Mouse (Mus musculus) midbrain, embryonic 14.5 days (tissue): Measurements from ENCODE around the gene Rab43. TPM values are rescaled to one million over a fixed set of nuclear protein-coding genes. Genes with fewer than 3 reads are reported as not detected.
A peak's percentile ranks its signal among the peaks of the same experiment; 100 is the strongest.
"Not testable (repeated sequence)": the region's sequence is repeated elsewhere in the genome, so short reads cannot be mapped to it uniquely, and the experiment has no call there.

ENCODE experiments used
- ATAC-seq: fragments of 200-750 bp; cut with Nextera tagmentation; 2 replicates; pipeline ENCODE4 v1.8.0; 2017; ENCODE audit warnings: moderate number of reproducible peaks, moderate library complexity; ENCODE audit not compliant: low FRiP score, low TSS enrichment
- DNase-seq: peaks from one replicate; pipeline ENCODE4 v3.0.0-alpha.2; 2015
- H3K27ac ChIP-seq: fragments of 300-500 bp; sonication (generic); replicated peaks from 2 replicates; pipeline ENCODE4 v1.5.1; 2014; ENCODE audit warnings: mild to moderate bottlenecking, low read depth, low read length, moderate library complexity
- H3K27me3 ChIP-seq: fragments of 300-500 bp; sonication (generic); 2 replicates; pipeline ENCODE4 v1.6.1; 2014; ENCODE audit warnings: low read length, control low read depth, mixed read lengths; ENCODE audit not compliant: control insufficient read depth, insufficient read depth
- H3K36me3 ChIP-seq: fragments of 300-500 bp; sonication (generic); 2 replicates; pipeline ENCODE4 v1.6.1; 2014; ENCODE audit warnings: low read length, control low read depth; ENCODE audit not compliant: control insufficient read depth, insufficient read depth
- H3K4me1 ChIP-seq: fragments of 300-500 bp; sonication (generic); 2 replicates; pipeline ENCODE4 v1.6.1; 2014; ENCODE audit warnings: mild to moderate bottlenecking, antibody characterized with exemption, low read length, control low read depth; ENCODE audit not compliant: control insufficient read depth, insufficient read depth
- H3K4me2 ChIP-seq: fragments of 300-500 bp; sonication (generic); 2 replicates; pipeline ENCODE4 v1.6.1; 2014; ENCODE audit warnings: mild to moderate bottlenecking, low read length, moderate library complexity
- H3K4me3 ChIP-seq: fragments of 300-500 bp; sonication (generic); replicated peaks from 2 replicates; pipeline ENCODE4 v1.5.1; 2014; ENCODE audit warnings: low read depth, low read length
- H3K9ac ChIP-seq: fragments of 300-500 bp; sonication (generic); replicated peaks from 2 replicates; pipeline ENCODE4 v1.6.1; 2014; ENCODE audit warnings: mild to moderate bottlenecking, low read length, moderate library complexity
- H3K9me3 ChIP-seq: fragments of 300-500 bp; sonication (generic); 2 replicates; pipeline ENCODE4 v1.6.1; 2016; ENCODE audit warnings: low read length, control low read depth, mixed read lengths; ENCODE audit not compliant: control insufficient read depth
- WGBS: fragments of 180-500 bp; shearing (Covaris S2); extraction: QIAGEN DNeasy Blood & Tissue Kit; methylation state at CpG from one replicate; pipeline ENCODE4 v1.1.7; 2014; 5-methylcytosine and 5-hydroxymethylcytosine counted together
- polyA plus RNA-seq: library from polyadenylated mRNA; unstranded; fragments of >200 nt; fragmentation: Nextera tagmentation; extraction: Ambion mirVana; gene quantifications from 2 replicates; pipeline ENCODE4 v1.2.1, GENCODE M21; 2014

Rab43 gene
- polyA plus RNA-seq, 1 experiment from 2014 or later: 9.2 TPM

DNA sequence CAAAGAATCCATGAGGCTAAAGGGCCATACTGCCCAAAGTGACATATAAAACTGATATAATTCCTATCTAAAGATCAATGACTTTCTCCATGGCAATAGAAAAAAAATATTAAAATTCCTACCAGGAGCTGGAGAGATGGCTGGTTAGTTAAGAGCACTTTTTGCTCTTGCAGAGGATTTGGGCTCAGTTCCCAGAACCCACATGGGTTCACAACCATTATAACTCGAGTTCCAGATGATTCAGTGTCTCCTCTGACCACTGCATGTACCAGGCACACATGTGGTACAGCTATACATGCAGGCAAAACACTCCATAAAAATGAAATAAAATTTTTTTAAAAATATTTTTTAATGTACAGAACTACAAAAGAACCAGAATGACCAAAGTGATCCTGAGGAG is 37.5 kb downstream of the Rab43 start:
- Histone ChIP-seq H3K4me2 (no peak overlapping the region), H3K27me3 (no peaks in the 10 kb centered on the region), H3K9me3 (no peaks in the 10 kb centered on the region), H3K9ac (no peak overlapping the region), H3K4me1 (no peaks in the 10 kb centered on the region), H3K4me3 (no peak overlapping the region), H3K36me3 (no peaks in the 10 kb centered on the region), H3K27ac (no peak overlapping the region)
- 44% methylated on average over 1 of the region's 1 CpGs for WGBS
- ATAC-seq: no peak
- DNase-seq: no peak

DNA sequence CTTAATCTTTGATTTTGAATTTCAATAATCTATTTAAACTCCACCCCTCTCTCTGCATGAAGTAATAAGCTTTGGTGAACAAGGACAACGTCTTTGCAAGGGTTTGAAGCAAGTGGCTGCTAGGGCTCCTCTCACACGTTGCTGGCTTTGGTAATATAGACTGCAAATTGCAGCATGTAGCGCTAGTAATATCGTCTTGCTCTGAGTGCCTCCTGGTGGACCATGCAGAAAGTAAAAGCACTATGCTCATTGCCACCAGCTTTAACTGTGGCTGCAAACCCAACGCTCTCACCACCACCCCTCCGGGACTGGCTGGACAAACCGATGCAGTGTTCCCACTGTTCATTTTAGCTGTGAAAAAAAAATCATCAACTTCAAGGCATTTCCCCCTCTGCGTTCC is 41.3 kb downstream of the Rab43 start:
- WGBS: 57% methylated on average over 8 of the region's 8 CpGs
- H3K4me1 ChIP-seq: no peaks in the 10 kb centered on the region

DNA sequence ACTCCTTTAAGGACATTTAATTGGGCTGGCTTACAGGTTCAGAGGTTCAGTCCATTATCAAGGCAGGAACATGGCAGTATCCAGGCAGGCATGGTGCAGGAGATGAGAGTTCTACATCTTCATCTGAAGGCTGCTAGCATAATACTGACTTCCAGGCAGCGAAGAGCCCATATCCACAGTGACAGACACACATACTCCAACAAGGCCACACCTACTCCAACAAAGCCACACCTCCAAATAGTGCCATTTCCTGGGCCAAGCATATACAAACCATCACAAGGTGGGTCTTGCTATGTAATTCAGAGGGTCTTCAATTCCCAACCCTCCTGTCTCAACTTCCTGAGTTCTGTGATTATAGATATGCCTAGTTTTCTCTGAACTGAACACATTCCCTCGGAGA is 47.7 kb downstream of the Rab43 start:
- H3K4me2 ChIP-seq, H3K36me3 ChIP-seq, H3K9ac ChIP-seq, H3K4me1 ChIP-seq, DNase-seq, H3K27me3 ChIP-seq, H3K4me3 ChIP-seq, H3K9me3 ChIP-seq, ATAC-seq, H3K27ac ChIP-seq: not testable (repeated sequence)
- 97% methylated on average over 2 of the region's 2 CpGs for WGBS

More for the DNA sequence above, 41.3 kb downstream of the Rab43 start:
- H3K9ac ChIP-seq: no peak overlapping the region
- H3K36me3 ChIP-seq: no peaks in the 10 kb centered on the region
- H3K4me3 ChIP-seq: no peak overlapping the region
- H3K4me2 ChIP-seq: no peak overlapping the region
- no peaks in the 10 kb centered on the region for H3K9me3 ChIP-seq
- H3K27me3 ChIP-seq: no peaks in the 10 kb centered on the region
- DNase-seq (peak; percentile 46), ATAC-seq (no peak)
- H3K27ac ChIP-seq: no peak overlapping the region

DNA sequence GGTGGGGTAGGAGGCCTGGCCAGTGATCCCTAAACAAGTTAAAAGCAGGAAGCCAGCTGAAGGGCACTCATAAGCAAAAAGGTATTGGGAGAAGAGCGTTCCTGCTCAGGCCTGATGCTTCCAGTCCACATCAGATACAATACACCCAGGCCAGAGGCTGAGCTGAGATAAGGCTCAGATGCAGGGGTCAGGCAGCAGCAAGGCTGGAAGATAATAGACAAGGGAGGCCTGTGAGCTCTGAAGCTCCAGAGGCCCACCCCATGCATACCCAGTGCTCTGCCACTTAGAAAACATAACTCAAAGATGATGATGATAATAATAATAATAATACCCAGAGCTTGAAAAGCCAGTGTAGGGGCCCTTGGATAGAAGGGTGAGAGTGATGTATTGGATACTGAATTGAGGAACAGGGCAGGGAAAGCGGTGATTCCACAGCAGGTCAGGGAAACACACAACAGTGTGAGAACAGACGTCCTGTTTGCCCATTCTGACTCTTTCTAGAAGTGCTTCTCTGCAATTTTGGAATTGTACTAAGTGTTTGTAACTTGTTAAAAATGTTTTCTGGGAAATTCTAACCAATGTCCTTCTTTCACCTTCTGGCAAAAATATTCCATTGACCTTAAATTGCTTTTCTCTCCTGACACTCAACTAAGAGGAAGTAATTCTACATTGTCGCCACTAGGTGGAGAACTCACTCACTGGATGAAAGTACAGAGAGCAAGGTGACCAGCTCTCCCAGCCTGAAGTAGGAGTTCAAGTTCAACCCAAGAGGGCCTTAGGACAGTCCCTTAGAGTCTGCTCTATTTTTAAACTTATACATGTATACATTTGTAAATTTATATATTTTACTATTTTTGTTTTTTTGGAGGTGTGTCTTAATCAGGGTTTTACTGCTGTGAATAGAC is 48.3 kb downstream of the Rab43 start:
- DNase-seq: peak; percentile 46
- H3K27ac ChIP-seq: no peak overlapping the region
- H3K36me3 ChIP-seq: no peaks in the 10 kb centered on the region
- no peak for ATAC-seq
- no peak overlapping the region for H3K9ac ChIP-seq
- 63% methylated on average over 4 of the region's 4 CpGs for WGBS
- H3K9me3 ChIP-seq: no peaks in the 10 kb centered on the region
- no peak overlapping the region for H3K4me3 ChIP-seq
- H3K27me3 ChIP-seq: no peaks in the 10 kb centered on the region
- no peak overlapping the region for H3K4me2 ChIP-seq
- no peaks in the 10 kb centered on the region for H3K4me1 ChIP-seq

DNA sequence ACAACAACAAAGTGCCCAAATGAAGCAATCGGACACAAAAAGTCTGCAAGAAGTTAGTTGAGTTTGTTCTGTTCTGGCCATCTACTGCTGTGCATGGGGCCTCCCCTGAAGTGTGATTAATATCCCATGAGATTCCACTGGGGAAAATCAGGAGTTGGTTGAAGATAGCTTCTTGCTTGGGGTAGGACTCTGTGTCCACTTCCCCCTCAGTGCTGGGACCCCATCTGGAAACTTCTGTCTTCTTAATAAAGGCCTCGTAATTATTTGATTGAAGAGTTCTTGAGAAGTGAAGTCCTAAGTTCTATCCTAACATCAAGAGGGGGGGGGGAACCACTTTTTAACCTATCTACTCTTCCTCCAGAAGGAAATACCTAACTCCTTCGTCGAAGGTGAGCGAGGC is 49.8 kb downstream of the Rab43 start:
- Histone ChIP-seq H3K4me1 (no peaks in the 10 kb centered on the region), H3K4me2 (no peak overlapping the region), H3K4me3 (no peak overlapping the region), H3K27me3 (no peaks in the 10 kb centered on the region), H3K27ac (no peak overlapping the region), H3K9me3 (no peaks in the 10 kb centered on the region), H3K9ac (no peak overlapping the region), H3K36me3 (no peaks in the 10 kb centered on the region)
- ATAC-seq (no peak), DNase-seq (no peak)
- 87% methylated on average over 5 of the region's 5 CpGs for WGBS

DNA sequence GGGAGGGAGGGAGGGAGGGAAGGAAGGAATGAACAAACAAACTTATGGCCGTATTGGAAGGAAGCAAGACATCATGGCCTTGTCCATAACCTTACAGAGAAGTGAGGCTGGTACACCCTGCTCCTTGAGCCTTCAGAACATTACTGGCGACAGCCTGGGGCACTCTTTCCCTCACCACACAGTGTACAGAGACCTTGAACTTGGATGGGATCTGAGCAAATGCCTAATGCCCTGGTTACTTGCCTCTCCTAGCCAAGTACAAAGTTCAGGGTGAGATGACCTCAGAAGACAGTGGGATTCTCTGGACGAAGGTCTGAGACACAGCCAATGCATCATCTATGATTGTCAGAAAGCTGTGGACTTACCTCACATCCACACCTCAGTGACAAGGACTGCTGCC is 52.1 kb downstream of the Rab43 start:
- ATAC-seq (no peak), DNase-seq (no peak)
- no peaks in the 10 kb centered on the region for H3K9me3 ChIP-seq
- whole genome bisulfite sequencing: 81% methylated on average over 3 of the region's 3 CpGs
- no peak overlapping the region for H3K9ac ChIP-seq
- H3K36me3 ChIP-seq: no peaks in the 10 kb centered on the region
- H3K27ac ChIP-seq: no peak overlapping the region
- no peaks in the 10 kb centered on the region for H3K27me3 ChIP-seq
- H3K4me3 ChIP-seq: no peak overlapping the region
- H3K4me1 ChIP-seq: no peaks in the 10 kb centered on the region
- no peak overlapping the region for H3K4me2 ChIP-seq

DNA sequence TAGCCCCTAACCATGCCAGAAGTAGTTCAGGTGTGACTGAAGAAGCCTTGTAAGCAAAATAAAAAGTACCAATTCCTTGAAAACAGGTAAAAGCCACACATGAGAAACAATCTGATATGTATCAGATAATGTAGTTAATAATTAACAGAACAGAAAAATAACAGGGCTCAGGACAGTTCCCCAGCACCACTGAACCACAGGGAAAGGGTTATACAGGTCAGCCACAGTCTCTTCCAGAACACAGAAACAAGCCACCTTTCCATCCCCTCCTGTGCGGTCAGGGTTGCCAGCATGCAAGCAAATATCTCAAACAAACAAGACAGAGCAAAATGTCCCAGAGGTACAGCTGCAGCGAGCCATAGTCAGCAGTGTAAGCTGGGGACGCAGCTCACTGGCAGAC is 52.6 kb downstream of the Rab43 start:
- no peaks in the 10 kb centered on the region for H3K4me1 ChIP-seq
- WGBS: 59% methylated on average over 3 of the region's 3 CpGs
- H3K27ac ChIP-seq: no peak overlapping the region
- DNase-seq (no peak), ATAC-seq (no peak)
- no peaks in the 10 kb centered on the region for H3K36me3 ChIP-seq
- no peak overlapping the region for H3K9ac ChIP-seq
- H3K27me3 ChIP-seq: no peaks in the 10 kb centered on the region
- H3K4me3 ChIP-seq: no peak overlapping the region
- no peaks in the 10 kb centered on the region for H3K9me3 ChIP-seq
- no peak overlapping the region for H3K4me2 ChIP-seq

DNA sequence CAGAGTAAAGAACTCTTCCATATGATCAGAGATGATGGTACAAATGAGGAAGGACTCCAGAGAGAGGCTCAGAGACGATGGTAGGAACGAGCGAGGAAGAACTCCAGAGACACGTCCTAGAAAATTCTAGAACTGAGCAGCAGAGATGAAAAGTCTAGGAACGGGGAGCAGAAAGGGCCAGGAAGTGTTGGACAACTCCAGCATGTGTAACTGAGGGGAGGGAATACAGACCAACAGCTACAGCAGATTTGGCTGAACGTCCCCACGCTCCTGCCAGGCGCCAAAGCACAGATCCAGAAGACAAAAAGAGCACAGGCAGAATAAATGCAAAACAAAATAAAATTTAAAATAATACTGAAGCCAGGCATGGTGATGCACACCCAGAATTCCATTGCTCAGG is 55.1 kb downstream of the Rab43 start:
- Histone ChIP-seq H3K27ac (no peak overlapping the region), H3K4me3 (no peak overlapping the region), H3K4me2 (no peak overlapping the region), H3K4me1 (no peaks in the 10 kb centered on the region), H3K9ac (no peak overlapping the region), H3K36me3 (no peaks in the 10 kb centered on the region), H3K27me3 (no peaks in the 10 kb centered on the region), H3K9me3 (no peaks in the 10 kb centered on the region)
- 94% methylated on average over 8 of the region's 8 CpGs for whole genome bisulfite sequencing
- ATAC-seq (no peak), DNase-seq (no peak)

DNA sequence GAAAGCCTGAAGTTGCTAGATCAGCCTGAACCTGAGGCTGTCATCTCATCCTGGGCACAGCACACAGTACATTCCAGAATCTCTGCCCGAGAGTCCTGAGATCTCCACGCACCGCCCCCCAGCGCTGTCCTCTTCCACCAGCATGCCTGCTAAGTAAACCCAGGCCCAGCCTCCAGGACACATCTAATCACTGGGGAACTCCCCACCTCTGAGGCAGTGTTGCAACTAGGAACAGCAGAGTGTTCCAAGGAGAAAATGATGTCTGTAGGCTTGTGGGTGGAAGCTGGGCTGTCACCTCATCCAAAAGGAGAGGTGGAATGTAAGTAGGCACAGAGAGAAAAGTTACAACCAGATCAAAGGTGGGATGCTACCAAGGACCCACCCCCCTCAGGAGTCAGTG is 56.8 kb downstream of the Rab43 start:
- Histone ChIP-seq H3K27ac (no peak overlapping the region), H3K9me3 (no peaks in the 10 kb centered on the region), H3K4me3 (no peak overlapping the region), H3K9ac (no peak overlapping the region), H3K4me2 (no peak overlapping the region), H3K4me1 (no peaks in the 10 kb centered on the region), H3K36me3 (no peaks in the 10 kb centered on the region), H3K27me3 (no peaks in the 10 kb centered on the region)
- DNase-seq (no peak), ATAC-seq (no peak)
- 97% methylated on average over 4 of the region's 4 CpGs for WGBS
